Mouse (Mus musculus) megakaryocyte, embryonic 14.5 days (primary cell): ENCODE measurements around the gene Sertad4.

Experiments
- FLI1 ChIP-seq: IDR thresholded peaks from 2 replicates; pipeline ENCODE4 v1.6.1; 2012; ENCODE audit warnings: low read length, inconsistent platforms, mixed read lengths
- GATA1 ChIP-seq: IDR thresholded peaks from 3 replicates; pipeline ENCODE4 v1.6.1; 2012; ENCODE audit warnings: mixed read lengths, low read length, inconsistent platforms, borderline replicate concordance

DNA sequence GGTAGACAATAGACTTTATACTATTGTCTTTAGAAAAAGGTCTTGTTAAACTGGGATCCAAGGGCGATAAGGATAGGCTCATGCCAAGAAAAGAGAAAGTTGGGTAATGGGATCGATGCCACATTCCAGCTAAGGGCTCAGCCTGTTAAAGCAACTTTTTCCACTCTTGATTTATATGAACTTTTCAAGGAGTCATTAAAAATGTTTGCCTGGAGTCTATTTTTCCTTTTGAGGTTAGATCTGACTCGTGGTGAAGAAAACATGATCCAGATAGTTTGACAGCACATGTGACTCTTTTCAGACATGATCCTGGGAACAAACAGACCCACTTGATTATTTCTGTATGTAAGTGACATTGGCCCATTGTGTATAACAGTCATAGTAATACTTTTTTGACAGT is 35.2 kb upstream of the Sertad4 start:
- no peak for TF ChIP-seq GATA1
- TF ChIP-seq FLI1, result no peak
